Mouse (Mus musculus): Measurements from ENCODE around the gene Pop7. TPM values are rescaled to one million over a fixed set of nuclear protein-coding genes. Genes with fewer than 3 reads are reported as not detected.

The Pop7 gene
- polyA plus RNA-seq, 1 experiment from 2014 or later: 51.2 TPM

GRCm38 (mm10) chr5:137521861-137522260, 19.5 kb upstream of the Pop7 start:
- H3K4me2 ChIP-seq (replicated peaks; ENCODE audit: low read depth, low read length): no peak overlapping the region
- H3K27me3 ChIP-seq (ENCODE audit: insufficient read depth, low read length): no peaks in the 10 kb centered on the region
- H3K4me1 ChIP-seq (ENCODE audit: insufficient read depth, low read length): no peaks in the 10 kb centered on the region; the same call in 1 of the 2 replicates
- 80% methylated on average over 9 of the region's 9 CpGs for WGBS
- no peak overlapping the region for H3K9ac ChIP-seq (replicated peaks; ENCODE audit: low read length)
- H3K36me3 ChIP-seq (ENCODE audit: insufficient read depth, low read length): peaks cover 82% of the 10 kb centered on the region
- H3K4me3 ChIP-seq (ENCODE audit: low read length): no peak overlapping the region
- no peak overlapping the region for H3K27ac ChIP-seq (ENCODE audit: low read length)
- no peak for ATAC-seq (ENCODE audit: low FRiP score, low TSS enrichment)
- no peaks in the 10 kb centered on the region for H3K9me3 ChIP-seq (ENCODE audit: low read length)

GRCm38 (mm10) chr5:137519691-137520550, 17.6 kb upstream of the Pop7 start:
- Histone ChIP-seq H3K9me3 (ENCODE audit: low read length) (no peaks in the 10 kb centered on the region), H3K4me1 (ENCODE audit: insufficient read depth, low read length) (peaks cover 9% of the 10 kb centered on the region; the same call in 1 of the 2 replicates), H3K4me3 (ENCODE audit: low read length) (no peak overlapping the region), H3K27ac (ENCODE audit: low read length) (no peak overlapping the region), H3K9ac (replicated peaks; ENCODE audit: low read length) (no peak overlapping the region), H3K27me3 (ENCODE audit: insufficient read depth, low read length) (no peaks in the 10 kb centered on the region), H3K36me3 (ENCODE audit: insufficient read depth, low read length) (peaks cover 66% of the 10 kb centered on the region), H3K4me2 (replicated peaks; ENCODE audit: low read depth, low read length) (no peak overlapping the region)
- ATAC-seq (ENCODE audit: low FRiP score, low TSS enrichment): no peak
- 93% methylated on average over 27 of the region's 27 CpGs for WGBS

GRCm38 (mm10) chr5:137518436-137518835, 16.1 kb upstream of the Pop7 start, which contains the start of gene Gigyf1:
Gene Gigyf1, plus strand, starts transcription at chr5:137518548.
- no peaks in the 10 kb centered on the region for H3K27me3 ChIP-seq (ENCODE audit: insufficient read depth, low read length)
- H3K4me1 ChIP-seq (ENCODE audit: insufficient read depth, low read length): peaks cover 16% of the 10 kb centered on the region; the same call in 1 of the 2 replicates
- H3K4me2 ChIP-seq (replicated peaks; ENCODE audit: low read depth, low read length): no peak within 1 kb of the TSS
- no peak for ATAC-seq (ENCODE audit: low FRiP score, low TSS enrichment)
- no peak within 1 kb of the TSS for H3K4me3 ChIP-seq (ENCODE audit: low read length)
- H3K9me3 ChIP-seq (ENCODE audit: low read length): no peaks in the 10 kb centered on the region
- H3K27ac ChIP-seq (ENCODE audit: low read length): no peak within 1 kb of the TSS
- peaks cover 52% of the 10 kb centered on the region for H3K36me3 ChIP-seq (ENCODE audit: insufficient read depth, low read length)
- 83% methylated on average over 5 of the region's 5 CpGs for WGBS
- H3K9ac ChIP-seq (replicated peaks; ENCODE audit: low read length): no peak within 1 kb of the TSS

- Histone ChIP-seq H3K4me3 (ENCODE audit: low read length) (no peak overlapping the region), H3K4me1 (ENCODE audit: insufficient read depth, low read length) (peaks cover 37% of the 10 kb centered on the region), H3K9me3 (ENCODE audit: low read length) (no peaks in the 10 kb centered on the region), H3K36me3 (ENCODE audit: insufficient read depth, low read length) (peaks cover 17% of the 10 kb centered on the region), H3K9ac (replicated peaks; ENCODE audit: low read length) (0 out of 2 replicates have a peak overlapping the region, but pooled peaks have one; percentile 4), H3K27ac (ENCODE audit: low read length) (no peak overlapping the region), H3K4me2 (replicated peaks; ENCODE audit: low read depth, low read length) (no peak overlapping the region), H3K27me3 (ENCODE audit: insufficient read depth, low read length) (no peaks in the 10 kb centered on the region)
- no peak for ATAC-seq (ENCODE audit: low FRiP score, low TSS enrichment)
- 83% methylated on average over 3 of the region's 3 CpGs for WGBS
Observed at GRCm38 (mm10) chr5:137514811-137515210, 12.5 kb upstream of the Pop7 start.

GRCm38 (mm10) chr5:137513951-137514721, 11.8 kb upstream of the Pop7 start:
- no peaks in the 10 kb centered on the region for H3K27me3 ChIP-seq (ENCODE audit: insufficient read depth, low read length)
- no peaks in the 10 kb centered on the region for H3K9me3 ChIP-seq (ENCODE audit: low read length)
- no peak overlapping the region for H3K4me3 ChIP-seq (ENCODE audit: low read length)
- 85% methylated on average over 12 of the region's 12 CpGs for WGBS
- no peak overlapping the region for H3K4me2 ChIP-seq (replicated peaks; ENCODE audit: low read depth, low read length)
- no peak overlapping the region for H3K9ac ChIP-seq (replicated peaks; ENCODE audit: low read length)
- H3K27ac ChIP-seq (ENCODE audit: low read length): no peak overlapping the region
- H3K4me1 ChIP-seq (ENCODE audit: insufficient read depth, low read length): peaks cover 38% of the 10 kb centered on the region
- H3K36me3 ChIP-seq (ENCODE audit: insufficient read depth, low read length): peaks cover 10% of the 10 kb centered on the region
- no peak for ATAC-seq (ENCODE audit: low FRiP score, low TSS enrichment)

GRCm38 (mm10) chr5:137512847-137513794, 10.8 kb upstream of the Pop7 start:
- no peak for ATAC-seq (ENCODE audit: low FRiP score, low TSS enrichment)
- WGBS: 78% methylated on average over 11 of the region's 11 CpGs

GRCm38 (mm10) chr5:137511706-137512105, 9.4 kb upstream of the Pop7 start:
- peak overlapping the region; percentile 96 for H3K4me3 ChIP-seq (ENCODE audit: low read length)
- ATAC-seq (ENCODE audit: low FRiP score, low TSS enrichment): no peak
- no peaks in the 10 kb centered on the region for H3K27me3 ChIP-seq (ENCODE audit: insufficient read depth, low read length)
- H3K4me1 ChIP-seq (ENCODE audit: insufficient read depth, low read length): peaks cover 38% of the 10 kb centered on the region
- H3K36me3 ChIP-seq (ENCODE audit: insufficient read depth, low read length): no peaks in the 10 kb centered on the region
- no peak overlapping the region; the same call in 1 of the 2 replicates for H3K27ac ChIP-seq (ENCODE audit: low read length)
- no peaks in the 10 kb centered on the region for H3K9me3 ChIP-seq (ENCODE audit: low read length)
- H3K9ac ChIP-seq (replicated peaks; ENCODE audit: low read length): peak overlapping the region; percentile 99
- H3K4me2 ChIP-seq (replicated peaks; ENCODE audit: low read depth, low read length): peak overlapping the region; percentile 89
- 41% methylated on average over 3 of the region's 3 CpGs for WGBS

More at GRCm38 (mm10) chr5:137512847-137513794, 10.8 kb upstream of the Pop7 start:
- no peaks in the 10 kb centered on the region for H3K9me3 ChIP-seq (ENCODE audit: low read length)
- H3K4me3 ChIP-seq (ENCODE audit: low read length): no peak overlapping the region
- H3K27ac ChIP-seq (ENCODE audit: low read length): no peak overlapping the region
- no peak overlapping the region for H3K4me2 ChIP-seq (replicated peaks; ENCODE audit: low read depth, low read length)
- 0 out of 2 replicates have a peak, but pooled peaks cover 2% of the 10 kb centered on the region for H3K36me3 ChIP-seq (ENCODE audit: insufficient read depth, low read length)
- H3K9ac ChIP-seq (replicated peaks; ENCODE audit: low read length): no peak overlapping the region
- H3K4me1 ChIP-seq (ENCODE audit: insufficient read depth, low read length): peaks cover 38% of the 10 kb centered on the region
- no peaks in the 10 kb centered on the region for H3K27me3 ChIP-seq (ENCODE audit: insufficient read depth, low read length)

GRCm38 (mm10) chr5:137510573-137511390, 8.5 kb upstream of the Pop7 start:
- Histone ChIP-seq H3K9ac (replicated peaks; ENCODE audit: low read length) (peak overlapping the region; percentile 99), H3K27me3 (ENCODE audit: insufficient read depth, low read length) (no peaks in the 10 kb centered on the region), H3K27ac (ENCODE audit: low read length) (peak overlapping the region; percentile 79), H3K4me3 (ENCODE audit: low read length) (peak overlapping the region; percentile 96), H3K4me2 (replicated peaks; ENCODE audit: low read depth, low read length) (peak overlapping the region; percentile 89), H3K4me1 (ENCODE audit: insufficient read depth, low read length) (peaks cover 35% of the 10 kb centered on the region), H3K9me3 (ENCODE audit: low read length) (no peaks in the 10 kb centered on the region), H3K36me3 (ENCODE audit: insufficient read depth, low read length) (no peaks in the 10 kb centered on the region)
- no peak; the same call in 1 of the 2 replicates for ATAC-seq (ENCODE audit: low FRiP score, low TSS enrichment)
- WGBS: under 1% methylated on average over 62 of the region's 83 CpGs
